Mouse (Mus musculus) thymus, adult 2 months (tissue): ENCODE results near the gene Grwd1. TPM values are rescaled to one million over a fixed set of nuclear protein-coding genes. Genes with fewer than 3 reads are reported as not detected.

ENCODE experiments used
- DNase-seq: peaks from one replicate; pipeline ENCODE4 v3.0.0; 2021
- H3K27ac ChIP-seq: fragments of 200-500 bp; 2 replicates; pipeline ENCODE4 v1.5.1; 2012; ENCODE audit warnings: low read length, control low read depth; ENCODE audit not compliant: control insufficient read depth, insufficient read depth
- H3K27me3 ChIP-seq: fragments of 200-500 bp; 2 replicates; pipeline ENCODE4 v1.6.1; 2012; ENCODE audit warnings: mild to moderate bottlenecking, low read length, moderate library complexity, mixed read lengths; ENCODE audit not compliant: control insufficient read depth, insufficient read depth
- H3K36me3 ChIP-seq: fragments of 200-500 bp; 2 replicates; pipeline ENCODE4 v1.6.1; 2012; ENCODE audit warnings: mild to moderate bottlenecking, low read length, moderate library complexity; ENCODE audit not compliant: control insufficient read depth, insufficient read depth
- H3K4me1 ChIP-seq: fragments of 200-500 bp; replicated peaks from 2 replicates; pipeline ENCODE4 v1.6.1; 2012; ENCODE audit warnings: low read length; ENCODE audit not compliant: control insufficient read depth, insufficient read depth
- H3K4me3 ChIP-seq: fragments of 200-500 bp; 2 replicates; pipeline ENCODE4 v1.5.1; 2012; ENCODE audit warnings: mild to moderate bottlenecking, low read length, control low read depth, moderate library complexity; ENCODE audit not compliant: control insufficient read depth, insufficient read depth
- CTCF ChIP-seq: fragments of 200-500 bp; IDR thresholded peaks from 2 replicates; pipeline ENCODE4 v1.5.1; 2012; ENCODE audit warnings: mild to moderate bottlenecking, control low read depth, low read length, moderate library complexity, borderline replicate concordance; ENCODE audit not compliant: control insufficient read depth, poor library complexity, insufficient read depth; ENCODE audit errors: extremely low read depth
- POLR2A ChIP-seq: fragments of 200-500 bp; IDR thresholded peaks from 2 replicates; pipeline ENCODE4 v1.6.1; 2012; ENCODE audit warnings: mild to moderate bottlenecking, low read length, control low read depth, moderate library complexity; ENCODE audit not compliant: control insufficient read depth, poor library complexity, insufficient read depth; ENCODE audit errors: extremely low read depth
- WGBS: fragments of 180-500 bp; shearing (Covaris S2); methylation state at CpG from one replicate; pipeline ENCODE4 v1.1.7; 2018; 5-methylcytosine and 5-hydroxymethylcytosine counted together
- polyA plus RNA-seq: library from polyadenylated mRNA; depleted of rRNA; stranded (reverse); fragments of >200 nt; gene quantifications from 2 replicates; pipeline ENCODE4 v1.2.3, GENCODE M21; 2012

Gene Grwd1
- polyA plus RNA-seq, 1 experiment = 22.4 TPM

DNA sequence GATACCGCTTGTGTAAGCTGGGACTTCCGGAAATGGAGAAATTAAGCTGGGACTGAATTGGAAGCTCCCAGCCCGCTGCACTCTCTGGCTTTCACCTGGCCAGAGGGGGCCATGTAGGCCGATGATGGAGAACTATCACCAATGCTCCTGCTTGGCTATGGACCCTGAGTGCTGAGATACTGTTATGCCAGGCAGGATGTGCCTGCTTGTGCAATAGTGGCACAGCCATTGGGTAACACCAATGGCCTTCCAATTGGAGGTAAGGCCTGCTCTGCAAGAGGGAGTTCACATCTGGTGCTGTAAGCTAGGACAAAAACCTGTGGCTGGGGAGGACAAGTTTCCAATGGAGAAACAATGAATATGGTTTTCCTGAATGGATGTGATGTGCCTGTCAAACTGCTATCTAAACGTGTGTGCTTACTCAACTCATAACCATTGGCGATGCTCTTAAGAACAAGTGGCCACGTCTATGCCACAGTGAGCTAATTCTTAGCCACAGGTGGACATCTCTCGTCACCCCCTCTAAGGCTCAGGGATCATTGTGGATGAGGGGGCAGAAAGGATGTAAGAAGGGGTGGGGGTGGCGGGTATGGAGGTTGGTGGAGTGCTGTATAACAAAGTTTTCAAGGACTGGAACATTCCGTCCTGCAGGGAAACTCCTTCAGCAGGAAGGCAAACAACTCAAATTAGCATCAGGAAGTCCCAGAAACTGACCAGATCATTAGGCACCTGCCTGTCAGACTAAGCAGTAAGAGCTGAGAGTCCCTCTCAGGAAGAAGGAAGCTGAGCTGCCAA is 12.4 kb upstream of the Grwd1 start:
- Histone ChIP-seq H3K27ac (no peak overlapping the region), H3K4me3 (no peak overlapping the region), H3K27me3 (no peaks in the 10 kb centered on the region; the same call in 1 of the 2 replicates), H3K36me3 (no peaks in the 10 kb centered on the region), H3K4me1 (no peaks in the 10 kb centered on the region)
- 95% methylated on average over 10 of the region's 10 CpGs for WGBS
- DNase-seq = no peak
- TF ChIP-seq CTCF (no peak), POLR2A (no peak)

DNA sequence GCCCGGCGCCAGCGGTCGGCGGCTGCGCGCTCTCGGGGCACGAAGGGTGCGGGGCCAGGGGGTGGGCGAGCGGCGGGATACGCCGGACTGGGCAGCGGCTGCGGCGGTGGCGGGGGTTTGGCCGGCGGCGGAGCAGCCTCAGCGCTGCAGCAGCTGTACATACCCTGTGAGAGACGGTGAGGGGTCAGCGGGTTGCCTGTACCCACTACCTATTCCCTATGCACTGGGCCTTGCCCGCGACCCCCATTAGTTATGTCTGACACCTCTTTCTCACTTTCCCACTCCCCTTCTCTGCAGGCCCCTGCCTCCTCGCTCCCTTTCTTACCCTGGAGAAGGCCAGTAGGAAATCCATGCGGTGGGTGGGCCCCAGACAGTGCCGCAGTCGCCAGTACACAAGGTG is 3.2 kb upstream of the Grwd1 start:
- TF ChIP-seq POLR2A (no peak), CTCF (no peak)
- WGBS = 17% methylated on average over 26 of the region's 31 CpGs
- Histone ChIP-seq H3K27ac (no peak overlapping the region), H3K36me3 (no peaks in the 10 kb centered on the region), H3K4me1 (peaks cover 18% of the 10 kb centered on the region), H3K4me3 (no peak overlapping the region), H3K27me3 (peaks cover 24% of the 10 kb centered on the region; the same call in 1 of the 2 replicates)
- no peak for DNase-seq

DNA sequence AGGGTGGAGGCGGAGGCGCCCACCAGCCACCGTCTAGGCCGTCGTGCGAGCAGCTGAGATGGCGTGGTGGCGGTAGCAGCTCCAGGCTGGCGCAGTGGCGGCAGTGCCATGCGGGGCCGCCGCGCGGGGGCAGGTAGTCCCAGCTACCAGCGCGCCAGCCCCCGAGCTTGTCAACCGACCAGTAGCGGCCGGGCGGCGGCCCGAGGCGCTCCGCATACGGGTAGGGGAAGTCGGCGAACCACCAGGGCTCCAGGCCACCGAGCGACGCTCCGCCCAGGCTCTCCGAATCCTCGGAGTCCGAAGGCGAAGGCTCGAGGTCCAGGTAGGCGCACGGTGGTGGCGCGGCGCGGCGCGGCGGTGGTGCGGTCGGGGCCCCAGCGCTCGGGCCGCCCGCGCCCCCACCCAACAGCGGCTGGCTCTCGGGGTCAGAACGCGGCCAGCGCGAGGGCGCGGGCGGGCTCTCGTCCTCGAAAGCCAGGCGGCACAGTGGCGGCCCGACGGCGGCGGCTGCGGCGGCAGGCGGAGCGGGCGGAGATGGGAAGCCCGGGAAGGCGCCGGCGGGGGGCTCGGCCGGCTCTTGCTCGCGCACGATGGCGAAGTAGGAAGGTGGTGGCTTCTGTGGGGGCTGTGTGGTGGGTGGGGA is 2.5 kb upstream of the Grwd1 start:
- H3K4me3 ChIP-seq = no peak overlapping the region
- peaks cover 18% of the 10 kb centered on the region for H3K4me1 ChIP-seq
- no peak overlapping the region for H3K27ac ChIP-seq
- H3K36me3 ChIP-seq = no peaks in the 10 kb centered on the region
- WGBS = 2% methylated on average over 81 of the region's 86 CpGs
- DNase-seq = no peak
- TF ChIP-seq POLR2A = no peak
- TF ChIP-seq CTCF = no peak
- peaks cover 24% of the 10 kb centered on the region; the same call in 1 of the 2 replicates for H3K27me3 ChIP-seq

DNA sequence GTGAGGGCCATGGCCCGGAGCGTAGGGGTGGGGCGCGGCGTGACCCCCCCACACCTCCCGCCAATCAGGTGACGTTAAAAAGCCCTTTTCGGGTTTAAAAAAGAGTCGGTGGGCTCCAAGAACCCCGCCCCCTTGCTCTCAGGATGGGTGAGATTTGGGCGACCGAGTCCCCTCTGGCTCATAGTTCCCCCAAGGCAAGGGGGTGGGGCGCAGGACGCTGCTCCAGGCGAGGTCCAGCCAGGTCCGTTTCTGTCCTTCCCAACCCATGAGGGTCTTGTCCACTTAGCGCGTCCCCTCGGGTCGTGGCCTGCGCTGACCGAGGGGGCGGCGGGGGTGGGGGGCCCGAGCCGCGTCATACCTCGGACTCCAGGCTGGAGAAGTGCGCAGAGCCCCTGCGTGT is 1.7 kb upstream of the Grwd1 start:
- no peaks in the 10 kb centered on the region for H3K36me3 ChIP-seq
- peaks cover 24% of the 10 kb centered on the region; the same call in 1 of the 2 replicates for H3K27me3 ChIP-seq
- no peak overlapping the region for H3K27ac ChIP-seq
- 20% methylated on average over 30 of the region's 30 CpGs for WGBS
- peaks cover 18% of the 10 kb centered on the region for H3K4me1 ChIP-seq
- H3K4me3 ChIP-seq = no peak overlapping the region
- TF ChIP-seq POLR2A (no peak), CTCF (no peak)
- no peak for DNase-seq

DNA sequence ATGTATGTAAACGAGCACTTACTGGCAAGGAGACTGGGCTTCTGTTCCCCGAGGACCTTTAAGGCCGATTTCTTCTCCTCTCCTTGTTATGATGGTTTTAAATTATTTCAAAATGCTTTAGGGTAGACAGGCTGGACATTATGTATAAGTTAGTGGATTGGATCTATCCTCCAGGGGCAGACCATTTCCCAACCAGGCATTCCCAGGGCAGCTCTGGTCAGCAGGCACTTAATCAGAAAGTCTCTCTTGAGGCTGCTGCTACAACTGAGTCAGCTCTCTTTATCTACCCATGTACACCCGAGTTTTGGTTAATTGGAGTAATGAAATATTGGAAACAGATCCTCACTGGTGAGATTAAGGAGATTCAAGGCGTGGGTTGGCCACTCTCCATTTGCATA is 383 bp upstream of the Grwd1 start:
- Histone ChIP-seq H3K36me3 (peaks cover under 1% of the 10 kb centered on the region; the same call in 1 of the 2 replicates), H3K27ac (no peak overlapping the region), H3K4me1 (peaks cover 18% of the 10 kb centered on the region), H3K4me3 (no peak overlapping the region), H3K27me3 (peaks cover 24% of the 10 kb centered on the region; the same call in 1 of the 2 replicates)
- TF ChIP-seq POLR2A = no peak
- TF ChIP-seq CTCF = no peak
- no peak for DNase-seq
- WGBS = 28% methylated on average over 5 of the region's 5 CpGs

DNA sequence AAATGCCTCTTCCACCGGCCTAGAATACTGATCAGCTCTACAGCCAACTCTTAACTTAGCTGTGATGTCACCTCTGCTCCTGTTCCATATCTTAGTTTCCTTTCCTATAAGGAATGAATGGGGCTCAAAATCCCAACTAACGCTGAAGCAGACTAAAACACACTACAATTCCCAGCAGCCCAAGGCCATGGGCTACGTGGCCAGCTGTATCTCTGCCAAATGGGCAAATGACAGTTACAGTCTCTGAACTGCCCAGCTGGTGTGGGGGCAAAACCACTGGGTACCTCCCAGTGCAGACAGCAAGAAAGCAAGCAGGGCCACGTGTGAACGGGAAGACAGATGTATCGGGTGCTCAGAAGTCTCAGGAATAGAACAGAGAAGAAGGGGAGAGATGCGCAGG is 4.1 kb downstream of the Grwd1 start:
- Histone ChIP-seq H3K4me1 (peaks cover 8% of the 10 kb centered on the region), H3K4me3 (no peak overlapping the region), H3K27me3 (peaks cover 2% of the 10 kb centered on the region; the same call in 1 of the 2 replicates), H3K36me3 (peaks cover 13% of the 10 kb centered on the region), H3K27ac (no peak overlapping the region)
- 91% methylated on average over 7 of the region's 7 CpGs for WGBS
- TF ChIP-seq POLR2A (no peak), CTCF (no peak)
- DNase-seq = no peak

DNA sequence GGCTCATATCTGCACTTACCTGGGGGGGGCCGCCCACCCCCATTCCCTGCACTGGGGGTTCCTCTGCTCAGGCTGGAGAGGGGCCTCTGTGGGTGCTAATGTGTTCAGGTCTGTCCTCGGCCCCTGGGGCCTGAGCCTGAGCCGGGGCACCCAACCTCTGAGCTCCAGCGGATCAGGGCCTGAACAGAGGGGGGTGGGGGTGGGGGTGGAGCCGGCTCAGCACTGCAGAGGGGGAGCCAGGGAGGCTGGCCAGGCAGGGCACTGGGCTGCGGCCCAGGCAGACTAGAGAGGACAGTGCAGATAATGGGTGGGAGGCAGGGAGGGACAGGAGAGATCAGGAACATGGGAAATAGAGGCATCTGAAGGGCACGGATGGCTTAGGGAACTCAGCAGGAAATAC is 6.1 kb downstream of the Grwd1 start, which contains the start of gene Kcnj14:
TSS of gene Kcnj14 (minus strand) at position 185 of the 400 bp plus-strand sequence.
- Histone ChIP-seq H3K4me3 (no peak within 1 kb of the TSS), H3K27me3 (no peaks in the 10 kb centered on the region), H3K27ac (no peak within 1 kb of the TSS), H3K36me3 (peaks cover 13% of the 10 kb centered on the region), H3K4me1 (no peaks in the 10 kb centered on the region)
- no peak for TF ChIP-seq POLR2A
- WGBS = 90% methylated on average over 7 of the region's 7 CpGs
- no peak for DNase-seq
